Mouse (Mus musculus) lung, adult 2 months (tissue): ENCODE results near the gene Rilpl1. TPM values are rescaled to one million over a fixed set of nuclear protein-coding genes. Genes with fewer than 3 reads are reported as not detected.
"Not testable (repeated sequence)": the region's sequence is repeated elsewhere in the genome, so short reads cannot be mapped to it uniquely, and the experiment has no call there.

ENCODE experiments used
- DNase-seq: peaks from one replicate; pipeline ENCODE4 v3.0.0; 2022
- H3K4me1 ChIP-seq: fragments of 200-500 bp; 2 replicates; pipeline ENCODE4 v1.6.1; 2011; ENCODE audit warnings: low read length; ENCODE audit not compliant: control insufficient read depth, insufficient read depth
- H3K4me3 ChIP-seq: fragments of 200-500 bp; replicated peaks from 2 replicates; pipeline ENCODE3; 2011; ENCODE audit warnings: low read depth, mild to moderate bottlenecking, control low read depth, low read length; ENCODE audit errors: extremely low read depth
- CTCF ChIP-seq: fragments of 200-500 bp; IDR thresholded peaks from 2 replicates; pipeline ENCODE4 v1.5.1; 2011; ENCODE audit warnings: mild to moderate bottlenecking, low read length, control low read depth; ENCODE audit not compliant: insufficient read depth
- POLR2A ChIP-seq: fragments of 200-500 bp; IDR thresholded peaks from 2 replicates; pipeline ENCODE4 v1.6.1; 2011; ENCODE audit warnings: low read depth, mild to moderate bottlenecking, control low read depth, low read length, borderline replicate concordance; ENCODE audit errors: extremely low read depth
- WGBS: fragments of 180-500 bp; shearing (Covaris S2); methylation state at CpG from one replicate; pipeline ENCODE4 v1.1.7; 2018; 5-methylcytosine and 5-hydroxymethylcytosine counted together
- polyA plus RNA-seq: library from polyadenylated mRNA; depleted of rRNA; stranded (reverse); fragments of >200 nt; gene quantifications from 2 replicates; pipeline ENCODE4 v1.2.3, GENCODE M21; 2012

Rilpl1 gene
- polyA plus RNA-seq, 1 experiment = 26.0 TPM

GRCm38 (mm10) chr5:124481714-124482113 lies 49.5 kb downstream of the Rilpl1 start:
- no peak for DNase-seq
- TF ChIP-seq POLR2A (no peak), CTCF (no peak)
- Histone ChIP-seq H3K4me3 (no peak overlapping the region), H3K4me1 (peaks cover 2% of the 10 kb centered on the region; the same call in 1 of the 2 replicates)
- WGBS = 89% methylated on average over 4 of the region's 4 CpGs

- TF ChIP-seq POLR2A (no peak), CTCF (no peak)
- Histone ChIP-seq H3K4me3 (no peak overlapping the region), H3K4me1 (peaks cover 5% of the 10 kb centered on the region; the same call in 1 of the 2 replicates)
- DNase-seq = no peak
- WGBS = 56% methylated on average over 4 of the region's 4 CpGs
Measured at GRCm38 (mm10) chr5:124480119-124480518, 51.1 kb downstream of the Rilpl1 start.

GRCm38 (mm10) chr5:124478873-124479204 lies 52.4 kb downstream of the Rilpl1 start:
- no peak for TF ChIP-seq POLR2A
- TF ChIP-seq CTCF = no peak
- WGBS = 81% methylated on average over 1 of the region's 1 CpGs
- H3K4me1 ChIP-seq = peaks cover 5% of the 10 kb centered on the region; the same call in 1 of the 2 replicates
- DNase-seq = no peak
- H3K4me3 ChIP-seq = no peak overlapping the region

- 59% methylated on average over 6 of the region's 6 CpGs for WGBS
- TF ChIP-seq POLR2A = no peak
- no peak for TF ChIP-seq CTCF
- Histone ChIP-seq H3K4me3 (no peak overlapping the region), H3K4me1 (no peaks in the 10 kb centered on the region; the same call in 1 of the 2 replicates)
- no peak for DNase-seq
Measured at GRCm38 (mm10) chr5:124470591-124471171, 60.5 kb downstream of the Rilpl1 start.

GRCm38 (mm10) chr5:124469486-124469885 lies 61.7 kb downstream of the Rilpl1 start:
- WGBS = 95% methylated on average over 6 of the region's 6 CpGs
- H3K4me1 ChIP-seq = no peaks in the 10 kb centered on the region; the same call in 1 of the 2 replicates
- H3K4me3 ChIP-seq = no peak overlapping the region
- DNase-seq = no peak
- TF ChIP-seq POLR2A = no peak
- TF ChIP-seq CTCF = no peak

- no peaks in the 10 kb centered on the region; the same call in 1 of the 2 replicates for H3K4me1 ChIP-seq
- no peak for DNase-seq
- TF ChIP-seq POLR2A = no peak
- TF ChIP-seq CTCF = no peak
- no peak overlapping the region for H3K4me3 ChIP-seq
- 88% methylated on average over 7 of the region's 7 CpGs for WGBS
Measured at GRCm38 (mm10) chr5:124468365-124468764, 62.8 kb downstream of the Rilpl1 start.

- H3K4me3 ChIP-seq = no peak overlapping the region
- DNase-seq = no peak
- 74% methylated on average over 1 of the region's 1 CpGs for WGBS
- H3K4me1 ChIP-seq = no peaks in the 10 kb centered on the region; the same call in 1 of the 2 replicates
- TF ChIP-seq POLR2A (no peak), CTCF (no peak)
Measured at GRCm38 (mm10) chr5:124467766-124468165, 63.4 kb downstream of the Rilpl1 start.

GRCm38 (mm10) chr5:124464905-124465304 lies 66.3 kb downstream of the Rilpl1 start:
- Histone ChIP-seq H3K4me1 (no peaks in the 10 kb centered on the region), H3K4me3 (no peak overlapping the region)
- DNase-seq = no peak
- TF ChIP-seq CTCF (no peak), POLR2A (no peak)

GRCm38 (mm10) chr5:124463462-124463861 lies 67.7 kb downstream of the Rilpl1 start:
- DNase-seq = no peak
- TF ChIP-seq POLR2A = no peak
- TF ChIP-seq CTCF = no peak
- Histone ChIP-seq H3K4me3 (no peak overlapping the region), H3K4me1 (no peaks in the 10 kb centered on the region)
- 92% methylated on average over 5 of the region's 5 CpGs for WGBS

GRCm38 (mm10) chr5:124462297-124463025 lies 68.7 kb downstream of the Rilpl1 start:
- no peak for DNase-seq
- H3K4me3 ChIP-seq = no peak overlapping the region
- 91% methylated on average over 8 of the region's 8 CpGs for WGBS

GRCm38 (mm10) chr5:124460922-124461321 lies 70.3 kb downstream of the Rilpl1 start:
- not testable (repeated sequence) for H3K4me1 ChIP-seq, DNase-seq, H3K4me3 ChIP-seq
- 89% methylated on average over 14 of the region's 14 CpGs for WGBS

More at GRCm38 (mm10) chr5:124462297-124463025, 68.7 kb downstream of the Rilpl1 start:
- H3K4me1 ChIP-seq = no peaks in the 10 kb centered on the region
- TF ChIP-seq CTCF = no peak
- no peak for TF ChIP-seq POLR2A
